Mouse (Mus musculus) hindbrain, embryonic 14.5 days (tissue): ENCODE data around the gene Mfap2. TPM values are rescaled to one million over a fixed set of nuclear protein-coding genes. Genes with fewer than 3 reads are reported as not detected.

Experiments used
- ATAC-seq: fragments of 200-750 bp; cut with Nextera tagmentation; 2 replicates; pipeline ENCODE4 v1.8.0; 2017; ENCODE audit warnings: moderate number of reproducible peaks, mild to moderate bottlenecking, moderate TSS enrichment, moderate library complexity; ENCODE audit not compliant: low FRiP score
- DNase-seq: peaks from one replicate; pipeline ENCODE4 v3.0.0-alpha.2; 2015; ENCODE audit warnings: low spot score
- H3K27ac ChIP-seq: fragments of 300-500 bp; sonication (generic); 2 replicates; pipeline ENCODE4 v1.5.1; 2014; ENCODE audit warnings: mild to moderate bottlenecking, moderate library complexity
- H3K27me3 ChIP-seq: fragments of 300-500 bp; sonication (generic); 2 replicates; pipeline ENCODE4 v1.6.1; 2014; ENCODE audit warnings: mild to moderate bottlenecking, low read length, mixed read lengths; ENCODE audit not compliant: control insufficient read depth, insufficient read depth
- H3K36me3 ChIP-seq: fragments of 300-500 bp; sonication (generic); replicated peaks from 2 replicates; pipeline ENCODE4 v1.6.1; 2014; ENCODE audit not compliant: control insufficient read depth, insufficient read depth
- H3K4me1 ChIP-seq: fragments of 300-500 bp; sonication (generic); replicated peaks from 2 replicates; pipeline ENCODE4 v1.6.1; 2014; ENCODE audit warnings: antibody characterized with exemption, low read length, mixed read lengths; ENCODE audit not compliant: control insufficient read depth, insufficient read depth
- H3K4me2 ChIP-seq: fragments of 300-500 bp; sonication (generic); replicated peaks from 2 replicates; pipeline ENCODE4 v1.6.1; 2014; ENCODE audit warnings: mild to moderate bottlenecking, moderate library complexity
- H3K4me3 ChIP-seq: fragments of 300-500 bp; sonication (generic); replicated peaks from 2 replicates; pipeline ENCODE4 v1.5.1; 2014; ENCODE audit warnings: mild to moderate bottlenecking, low read length
- H3K9ac ChIP-seq: fragments of 300-500 bp; sonication (generic); 2 replicates; pipeline ENCODE4 v1.6.1; 2014
- H3K9me3 ChIP-seq: fragments of 300-500 bp; sonication (generic); 2 replicates; pipeline ENCODE4 v1.6.1; 2016; ENCODE audit warnings: low read length; ENCODE audit not compliant: control insufficient read depth
- WGBS: fragments of 180-500 bp; shearing (Covaris S2); extraction: QIAGEN DNeasy Blood & Tissue Kit; methylation state at CpG from one replicate; pipeline ENCODE4 v1.1.7; 2014; 5-methylcytosine and 5-hydroxymethylcytosine counted together
- polyA plus RNA-seq: library from polyadenylated mRNA; unstranded; fragments of >200 nt; fragmentation: Nextera tagmentation; extraction: Ambion mirVana; gene quantifications from 2 replicates; pipeline ENCODE4 v1.2.1, GENCODE M21; 2014

Gene Mfap2
- 164 and 190 TPM in 2 replicates for polyA plus RNA-seq

GRCm38 (mm10) chr4:141010118-141010517, at the start of gene Mfap2:
Gene Mfap2, plus strand, starts transcription at chr4:141010418.
- peak within 1 kb of the TSS; percentile 73 for H3K4me3 ChIP-seq
- peak within 1 kb of the TSS; percentile 76 for H3K4me2 ChIP-seq
- peak within 1 kb of the TSS; percentile 77 for H3K27ac ChIP-seq
- peaks cover 26% of the 10 kb centered on the region for H3K4me1 ChIP-seq
- H3K36me3 ChIP-seq: peaks cover 50% of the 10 kb centered on the region
- 21% methylated on average over 7 of the region's 7 CpGs for WGBS
- ATAC-seq: no peak
- no peak for DNase-seq
- peak within 1 kb of the TSS; percentile 82 for H3K9ac ChIP-seq
- H3K9me3 ChIP-seq: no peaks in the 10 kb centered on the region
- no peaks in the 10 kb centered on the region for H3K27me3 ChIP-seq

GRCm38 (mm10) chr4:140960781-140961466, 49.3 kb upstream of the Mfap2 start, which contains the start of gene Sdhb:
Gene Sdhb, plus strand, starts transcription at chr4:140961203.
- Histone ChIP-seq H3K27ac (peak within 1 kb of the TSS; percentile 88), H3K27me3 (no peaks in the 10 kb centered on the region), H3K4me1 (peaks cover 29% of the 10 kb centered on the region), H3K9me3 (no peaks in the 10 kb centered on the region), H3K36me3 (no peaks in the 10 kb centered on the region), H3K9ac (peak within 1 kb of the TSS; percentile 98), H3K4me2 (peak within 1 kb of the TSS; percentile 91), H3K4me3 (peak within 1 kb of the TSS; percentile 99)
- WGBS: 2% methylated on average over 37 of the region's 37 CpGs
- DNase-seq (peak; percentile 96), ATAC-seq (peak; percentile 96)

GRCm38 (mm10) chr4:140961467-140962206, 48.6 kb upstream of the Mfap2 start:
- peak overlapping the region; percentile 91 for H3K4me2 ChIP-seq
- H3K9me3 ChIP-seq: no peaks in the 10 kb centered on the region
- H3K36me3 ChIP-seq: peaks cover 6% of the 10 kb centered on the region
- WGBS: 1% methylated on average over 37 of the region's 38 CpGs
- ATAC-seq (peak; percentile 11; the same call in 1 of the 2 replicates), DNase-seq (no peak)
- H3K4me3 ChIP-seq: peak overlapping the region; percentile 99
- peak overlapping the region; percentile 98 for H3K9ac ChIP-seq
- no peaks in the 10 kb centered on the region for H3K27me3 ChIP-seq
- peaks cover 29% of the 10 kb centered on the region for H3K4me1 ChIP-seq
- peak overlapping the region; percentile 88 for H3K27ac ChIP-seq

GRCm38 (mm10) chr4:140962207-140962909, 47.9 kb upstream of the Mfap2 start:
- Histone ChIP-seq H3K9ac (peak overlapping the region; percentile 98), H3K4me2 (peak overlapping the region; percentile 91), H3K9me3 (no peaks in the 10 kb centered on the region), H3K4me1 (peaks cover 21% of the 10 kb centered on the region), H3K36me3 (peaks cover 13% of the 10 kb centered on the region), H3K27me3 (no peaks in the 10 kb centered on the region), H3K4me3 (peak overlapping the region; percentile 99), H3K27ac (0 out of 2 replicates have a peak overlapping the region, but pooled peaks have one; percentile 88)
- WGBS: 79% methylated on average over 8 of the region's 8 CpGs
- no peak for DNase-seq
- no peak for ATAC-seq

- H3K9ac ChIP-seq: no peak overlapping the region
Measured at GRCm38 (mm10) chr4:140962950-140963349, 47.3 kb upstream of the Mfap2 start.

GRCm38 (mm10) chr4:140963941-140964597, 46.1 kb upstream of the Mfap2 start:
- WGBS: 87% methylated on average over 9 of the region's 9 CpGs
- peaks cover 30% of the 10 kb centered on the region for H3K36me3 ChIP-seq
- no peak overlapping the region for H3K4me2 ChIP-seq
- H3K4me3 ChIP-seq: no peak overlapping the region
- ATAC-seq (no peak), DNase-seq (no peak)
- no peak overlapping the region for H3K27ac ChIP-seq
- H3K9me3 ChIP-seq: no peaks in the 10 kb centered on the region
- H3K27me3 ChIP-seq: no peaks in the 10 kb centered on the region
- H3K4me1 ChIP-seq: peaks cover 18% of the 10 kb centered on the region
- peak overlapping the region; percentile 9; the same call in 1 of the 2 replicates for H3K9ac ChIP-seq

More at GRCm38 (mm10) chr4:140962950-140963349, 47.3 kb upstream of the Mfap2 start:
- H3K4me2 ChIP-seq: peak overlapping the region; percentile 91; the same call in 1 of the 2 replicates
- no peaks in the 10 kb centered on the region for H3K27me3 ChIP-seq
- peaks cover 19% of the 10 kb centered on the region for H3K36me3 ChIP-seq
- H3K4me3 ChIP-seq: no peak overlapping the region
- H3K27ac ChIP-seq: no peak overlapping the region
- H3K4me1 ChIP-seq: peaks cover 18% of the 10 kb centered on the region
- H3K9me3 ChIP-seq: no peaks in the 10 kb centered on the region
- ATAC-seq (no peak), DNase-seq (no peak)
- 45% methylated on average over 5 of the region's 5 CpGs for WGBS

- ATAC-seq (0 out of 2 replicates have a peak, but pooled peaks have one; percentile 8), DNase-seq (peak; percentile 84)
- no peak overlapping the region for H3K27ac ChIP-seq
- no peaks in the 10 kb centered on the region for H3K27me3 ChIP-seq
- peaks cover 18% of the 10 kb centered on the region for H3K4me1 ChIP-seq
- peak overlapping the region; percentile 9 for H3K9ac ChIP-seq
- H3K9me3 ChIP-seq: no peaks in the 10 kb centered on the region
- H3K4me3 ChIP-seq: no peak overlapping the region
- peaks cover 35% of the 10 kb centered on the region for H3K36me3 ChIP-seq
- no peak overlapping the region for H3K4me2 ChIP-seq
- WGBS: 12% methylated on average over 7 of the region's 7 CpGs
Measured at GRCm38 (mm10) chr4:140964620-140965019, 45.6 kb upstream of the Mfap2 start.

- Histone ChIP-seq H3K27me3 (no peaks in the 10 kb centered on the region), H3K36me3 (peaks cover 64% of the 10 kb centered on the region), H3K4me2 (no peak overlapping the region), H3K9me3 (no peaks in the 10 kb centered on the region), H3K27ac (no peak overlapping the region), H3K9ac (no peak overlapping the region), H3K4me1 (peaks cover 5% of the 10 kb centered on the region), H3K4me3 (no peak overlapping the region)
- DNase-seq: no peak
- WGBS: 89% methylated on average over 11 of the region's 11 CpGs
- ATAC-seq: no peak
Measured at GRCm38 (mm10) chr4:140967386-140968159, 42.6 kb upstream of the Mfap2 start.
